Mouse (Mus musculus) cortical plate, adult 2 months (tissue): Measurements from ENCODE around the gene Proser3.

Experiments used
- CTCF ChIP-seq: fragments of 200-500 bp; IDR thresholded peaks from 2 replicates; pipeline ENCODE4 v1.5.1; 2011; ENCODE audit warnings: mild to moderate bottlenecking, control low read depth, low read length; ENCODE audit not compliant: insufficient read depth; ENCODE audit errors: extremely low read depth
- POLR2A ChIP-seq: fragments of 200-500 bp; IDR thresholded peaks from 2 replicates; pipeline ENCODE4 v1.6.1; 2011; ENCODE audit warnings: mild to moderate bottlenecking, low read length, control low read depth; ENCODE audit not compliant: insufficient read depth; ENCODE audit errors: extremely low read depth

DNA sequence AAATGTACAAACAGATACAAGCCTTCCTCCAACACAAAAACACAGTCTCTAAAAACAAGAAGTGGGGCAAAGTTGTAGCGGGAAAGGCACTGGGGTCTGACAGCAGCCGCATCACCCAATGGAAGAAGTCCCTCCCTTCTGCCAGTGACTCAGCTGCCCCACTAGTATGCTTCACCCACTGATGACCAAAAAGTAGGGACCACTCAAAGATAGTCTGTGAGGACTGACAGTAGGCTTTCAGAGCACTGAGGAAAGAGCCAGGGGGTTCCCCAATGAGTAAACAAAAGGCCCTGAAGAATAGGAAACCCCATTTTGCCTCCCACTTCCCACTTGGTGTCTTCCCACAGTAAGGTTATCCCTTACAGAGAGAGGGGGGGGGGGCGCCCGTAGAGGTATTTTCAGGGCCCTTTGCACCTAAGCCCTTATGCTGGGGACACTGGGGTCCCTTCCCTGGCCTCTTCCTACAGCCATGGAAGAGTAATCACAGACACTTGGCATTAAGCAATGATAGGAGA is 42.5 kb upstream of the Proser3 start:
- TF ChIP-seq POLR2A (no peak), CTCF (no peak)
